Mouse (Mus musculus) kidney, postnatal 0 days (tissue): ENCODE results near the gene Myg1. TPM values are rescaled to one million over a fixed set of nuclear protein-coding genes. Genes with fewer than 3 reads are reported as not detected.
A peak's percentile ranks its signal among the peaks of the same experiment; 100 is the strongest.

Experiments used
- ATAC-seq: fragments of 200-750 bp; cut with Nextera tagmentation; replicated peaks from 2 replicates; pipeline ENCODE4 v1.8.0; 2017; ENCODE audit warnings: low read depth, moderate number of reproducible peaks, moderate TSS enrichment, moderate library complexity; ENCODE audit not compliant: low FRiP score
- DNase-seq: peaks from one replicate; pipeline ENCODE4 v3.0.0-alpha.2; 2016; ENCODE audit warnings: low spot score
- H3K27ac ChIP-seq: fragments of 300-500 bp; sonication (generic); 2 replicates; pipeline ENCODE4 v1.5.1; 2014; ENCODE audit warnings: mild to moderate bottlenecking
- H3K27me3 ChIP-seq: fragments of 300-500 bp; sonication (generic); 2 replicates; pipeline ENCODE4 v1.6.1; 2014; ENCODE audit warnings: low read length, mixed read lengths; ENCODE audit not compliant: insufficient read depth
- H3K36me3 ChIP-seq: fragments of 300-500 bp; sonication (generic); 2 replicates; pipeline ENCODE4 v1.6.1; 2014; ENCODE audit warnings: low read length, mixed read lengths; ENCODE audit not compliant: insufficient read depth
- H3K4me1 ChIP-seq: fragments of 300-500 bp; sonication (generic); replicated peaks from 2 replicates; pipeline ENCODE4 v1.6.1; 2014; ENCODE audit warnings: antibody characterized with exemption, low read length, mixed read lengths; ENCODE audit not compliant: insufficient read depth
- H3K4me2 ChIP-seq: fragments of 300-500 bp; sonication (generic); 2 replicates; pipeline ENCODE4 v1.6.1; 2014; ENCODE audit warnings: mild to moderate bottlenecking, low read length, moderate library complexity, mixed read lengths
- H3K4me3 ChIP-seq: fragments of 300-500 bp; sonication (generic); replicated peaks from 2 replicates; pipeline ENCODE4 v1.5.1; 2014; ENCODE audit warnings: low read depth, low read length
- H3K9ac ChIP-seq: fragments of 300-500 bp; sonication (generic); 2 replicates; pipeline ENCODE4 v1.6.1; 2014; ENCODE audit warnings: low read depth, low read length
- H3K9me3 ChIP-seq: fragments of 300-500 bp; sonication (generic); replicated peaks from 2 replicates; pipeline ENCODE4 v1.6.1; 2016; ENCODE audit warnings: low read length, inconsistent platforms, mixed read lengths
- CTCF ChIP-seq: IDR thresholded peaks from 2 replicates; pipeline ENCODE4 v1.5.1; 2016; ENCODE audit warnings: antibody characterized with exemption, low read depth, mild to moderate bottlenecking, moderate library complexity
- WGBS: fragments of 180-500 bp; shearing (Covaris S2); extraction: QIAGEN DNeasy Blood & Tissue Kit; methylation state at CpG from one replicate; pipeline ENCODE4 v1.1.7; 2014; 5-methylcytosine and 5-hydroxymethylcytosine counted together
- polyA plus RNA-seq: library from polyadenylated mRNA; unstranded; fragments of >200 nt; fragmentation: Nextera tagmentation; extraction: Ambion mirVana; gene quantifications from 2 replicates; pipeline ENCODE4 v1.2.1, GENCODE M21; 2015

Gene Myg1
- polyA plus RNA-seq, 1 experiment from 2014 or later: 86.9 TPM

DNA sequence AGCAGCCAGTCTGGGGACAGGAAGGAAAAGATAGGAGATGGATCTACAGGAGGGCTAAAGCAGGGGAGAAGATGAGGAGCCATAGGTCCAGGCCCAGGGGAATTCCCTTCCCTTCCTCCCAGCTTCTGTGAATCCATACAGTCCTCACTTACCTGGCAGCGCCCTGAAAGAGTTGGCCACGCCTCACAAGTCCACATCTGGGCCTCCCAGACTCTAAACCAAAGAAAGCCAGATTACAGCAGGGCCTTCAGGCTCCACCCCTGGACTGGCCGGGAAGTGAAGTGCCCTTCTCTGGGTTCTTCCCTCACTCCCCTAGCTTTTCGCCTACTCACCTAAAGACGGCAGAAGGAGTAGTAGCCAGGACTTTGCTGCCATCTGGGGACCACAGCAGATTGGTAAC, 8.1 kb downstream of the Myg1 start:
- H3K27me3 ChIP-seq: no peaks in the 10 kb centered on the region
- no peak overlapping the region for H3K4me2 ChIP-seq
- 64% methylated on average over 5 of the region's 5 CpGs for WGBS
- H3K9me3 ChIP-seq: no peaks in the 10 kb centered on the region
- DNase-seq: no peak
- no peaks in the 10 kb centered on the region for H3K4me1 ChIP-seq
- H3K27ac ChIP-seq: no peak overlapping the region
- no peak overlapping the region for H3K4me3 ChIP-seq
- H3K9ac ChIP-seq: peak overlapping the region; percentile 35; the same call in 1 of the 2 replicates
- peaks cover 36% of the 10 kb centered on the region for H3K36me3 ChIP-seq
- no peak for ATAC-seq
- no peak for TF ChIP-seq CTCF

GRCm38 (mm10) chr15:102341580-102341979, 10.1 kb downstream of the Myg1 start:
- Histone ChIP-seq H3K4me1 (no peaks in the 10 kb centered on the region), H3K9me3 (no peaks in the 10 kb centered on the region), H3K36me3 (peaks cover 31% of the 10 kb centered on the region), H3K9ac (no peak overlapping the region), H3K27ac (no peak overlapping the region), H3K4me3 (no peak overlapping the region), H3K4me2 (no peak overlapping the region), H3K27me3 (no peaks in the 10 kb centered on the region)
- WGBS: 14% methylated on average over 1 of the region's 1 CpGs
- DNase-seq (peak; percentile 78), ATAC-seq (no peak)
- peak; percentile 79 for TF ChIP-seq CTCF

GRCm38 (mm10) chr15:102344490-102344889, 13.0 kb downstream of the Myg1 start:
- Histone ChIP-seq H3K27me3 (no peaks in the 10 kb centered on the region), H3K36me3 (peaks cover 9% of the 10 kb centered on the region; the same call in 1 of the 2 replicates), H3K27ac (no peak overlapping the region), H3K9me3 (no peaks in the 10 kb centered on the region), H3K9ac (no peak overlapping the region), H3K4me3 (no peak overlapping the region), H3K4me2 (no peak overlapping the region), H3K4me1 (no peaks in the 10 kb centered on the region)
- no peak for DNase-seq
- ATAC-seq: no peak
- no peak for TF ChIP-seq CTCF
- 93% methylated on average over 3 of the region's 3 CpGs for WGBS

GRCm38 (mm10) chr15:102346444-102346843, 14.9 kb downstream of the Myg1 start:
- DNase-seq: no peak
- peaks cover 8% of the 10 kb centered on the region; the same call in 1 of the 2 replicates for H3K36me3 ChIP-seq
- 67% methylated on average over 4 of the region's 4 CpGs for WGBS

GRCm38 (mm10) chr15:102350138-102350941, 18.8 kb downstream of the Myg1 start, which contains the start of gene Aaas:
TSS of gene Aaas (minus strand) at chr15:102350771.
- Histone ChIP-seq H3K9me3 (no peaks in the 10 kb centered on the region), H3K4me3 (peak within 1 kb of the TSS; percentile 83), H3K4me1 (no peaks in the 10 kb centered on the region; the same call in none of the 2 replicates), H3K9ac (peak within 1 kb of the TSS; percentile 77), H3K4me2 (peak within 1 kb of the TSS; percentile 93), H3K27ac (peak within 1 kb of the TSS; percentile 79), H3K27me3 (no peaks in the 10 kb centered on the region), H3K36me3 (0 out of 2 replicates have a peak, but pooled peaks cover 4% of the 10 kb centered on the region)
- under 1% methylated on average over 56 of the region's 56 CpGs for WGBS
- peak; percentile 98 for DNase-seq
- TF ChIP-seq CTCF: peak; percentile 93
- peak; percentile 86 for ATAC-seq

More at GRCm38 (mm10) chr15:102346444-102346843, 14.9 kb downstream of the Myg1 start:
- H3K9ac ChIP-seq: no peak overlapping the region
- no peak overlapping the region for H3K27ac ChIP-seq
- H3K27me3 ChIP-seq: no peaks in the 10 kb centered on the region
- no peaks in the 10 kb centered on the region for H3K9me3 ChIP-seq
- no peak overlapping the region for H3K4me2 ChIP-seq
- no peak overlapping the region for H3K4me3 ChIP-seq
- ATAC-seq: no peak
- H3K4me1 ChIP-seq: no peaks in the 10 kb centered on the region; the same call in 1 of the 2 replicates
- TF ChIP-seq CTCF: no peak

- DNase-seq (no peak), ATAC-seq (no peak)
- TF ChIP-seq CTCF: no peak
- Histone ChIP-seq H3K4me3 (peak overlapping the region; percentile 83), H3K9ac (peak overlapping the region; percentile 56), H3K4me2 (peak overlapping the region; percentile 93), H3K4me1 (peaks cover 3% of the 10 kb centered on the region), H3K27me3 (no peaks in the 10 kb centered on the region), H3K9me3 (no peaks in the 10 kb centered on the region), H3K27ac (peak overlapping the region; percentile 79), H3K36me3 (no peaks in the 10 kb centered on the region)
- WGBS: 9% methylated on average over 11 of the region's 11 CpGs
Observed at GRCm38 (mm10) chr15:102350942-102351291, 19.4 kb downstream of the Myg1 start.
